Mouse (Mus musculus) liver, embryonic 14.5 days (tissue): ENCODE measurements at regions not wholly inside any gene's neighbourhood (a gene's known extent, or its start where the extent isn't known, plus 50 kb on each side); places are given as distances from the start of the nearest gene placed in this dataset.
"Not testable (repeated sequence)": the region's sequence is repeated elsewhere in the genome, so short reads cannot be mapped to it uniquely, and the experiment has no call there.

Experiments
- CTCF ChIP-seq: IDR thresholded peaks from 2 replicates; pipeline ENCODE4 v1.5.1; 2016; ENCODE audit warnings: antibody characterized with exemption, low read depth, control low read depth
- EP300 ChIP-seq: IDR thresholded peaks from 2 replicates; pipeline ENCODE4 v1.6.1; 2016; ENCODE audit warnings: antibody characterized with exemption, low read depth

DNA sequence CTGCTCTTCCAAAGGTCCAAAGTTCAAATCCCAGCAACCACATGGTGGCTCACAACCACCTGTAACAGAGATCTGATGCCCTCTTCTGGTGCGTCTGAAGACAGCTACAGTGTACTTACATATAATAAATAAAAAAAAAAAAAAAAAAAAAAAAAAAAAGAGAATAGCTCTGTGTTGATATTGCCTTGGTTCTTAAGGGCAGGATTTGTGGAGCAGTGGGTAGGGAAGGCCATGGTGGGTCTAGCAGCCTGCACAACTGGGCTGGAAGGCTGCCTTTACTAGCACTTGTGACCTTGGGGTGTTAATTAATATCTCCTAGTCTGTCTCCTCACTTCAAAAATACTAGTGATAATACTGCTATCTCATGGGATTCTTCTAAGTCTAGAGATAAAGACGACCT is 147.7 kb downstream of the Phlda1 start:
- TF ChIP-seq CTCF, EP300: not testable (repeated sequence)
